Comparison of ENCODE assay signal across 8 mouse cellular contexts in the genomic region with DNA sequence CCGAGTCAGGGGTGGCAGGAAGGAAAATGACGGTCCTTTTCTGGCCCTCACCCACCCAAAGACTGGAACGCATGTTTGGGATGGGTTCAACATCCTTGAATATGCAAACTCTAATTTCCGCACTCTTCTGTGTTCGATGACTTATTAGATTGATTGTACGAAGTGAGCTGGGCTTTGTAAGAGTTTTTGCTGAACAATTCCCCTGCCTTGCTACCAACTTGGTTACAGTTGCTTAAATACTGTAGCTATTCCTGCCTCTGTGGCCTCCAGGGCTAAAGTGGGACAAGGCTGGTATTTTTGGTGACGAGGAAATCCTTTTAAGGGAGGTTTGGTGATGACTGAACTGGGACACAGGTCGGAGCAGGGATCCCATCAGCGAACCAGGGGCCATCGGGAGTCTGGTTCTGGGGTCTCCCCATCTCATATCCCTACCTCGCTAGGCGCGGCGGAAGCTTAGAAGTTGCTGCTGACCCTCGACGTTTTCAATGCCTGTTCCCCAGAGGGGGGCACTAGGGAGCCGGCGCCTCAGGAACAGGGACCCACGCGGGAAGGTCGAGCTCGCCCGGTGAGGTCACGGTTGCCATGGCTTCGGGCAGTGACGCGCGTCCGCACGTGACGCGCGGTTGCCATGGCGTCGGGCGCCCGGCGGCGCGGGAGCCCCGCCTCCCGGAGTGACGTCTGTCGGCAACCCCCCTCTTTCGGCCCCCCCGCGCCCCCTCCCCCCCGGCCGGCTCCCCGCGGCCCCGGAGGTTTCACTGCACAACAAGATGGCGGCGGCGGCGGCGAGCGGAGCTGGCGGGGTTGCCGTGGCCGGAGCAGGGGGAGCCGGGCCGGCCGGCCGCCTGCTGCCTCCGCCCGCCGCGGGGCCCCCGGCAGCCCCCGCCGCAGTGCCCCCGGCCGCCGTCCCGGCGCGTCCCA. TPM values are rescaled to one million over a fixed set of nuclear protein-coding genes. Genes with fewer than 3 reads are reported as not detected.
DNase-seq lines count a peak whose midpoint lies in the region; ATAC-seq and TF ChIP-seq lines count a peak whose summit lies in the region.

Gene Pafah1b2 (minus strand): TSS at position 600 of the 918 bp plus-strand sequence.
Gene Sik3 (plus strand): TSS at position 730 of the 918 bp plus-strand sequence.

- H3K27ac ChIP-seq in forebrain, embryonic 16.5 days (ENCODE audit: low read length): peak within 1 kb of the TSS; percentile 85
- peak within 1 kb of the TSS; percentile 88 for H3K27ac ChIP-seq in neural tube, embryonic 14.5 days (ENCODE audit: low read depth, low read length)
- peak within 1 kb of the TSS; percentile 81 for H3K27ac ChIP-seq in testis, adult 2 months (ENCODE audit: control insufficient read depth, insufficient read depth, low read depth, low read length)

- peak; percentile 81 for ATAC-seq in G1E (ENCODE audit: extremely low read depth, insufficient number of reproducible peaks, low FRiP score, poor library complexity, severe bottlenecking)
- ATAC-seq in forebrain, embryonic 16.5 days: peak; percentile 90
- ATAC-seq in neural tube, embryonic 14.5 days (ENCODE audit: low read depth): peak; percentile 83

- peak within 1 kb of the TSS; percentile 73 for H3K4me2 ChIP-seq in forebrain, embryonic 16.5 days (ENCODE audit: low read length)
- peak within 1 kb of the TSS; percentile 52 for H3K4me2 ChIP-seq in neural tube, embryonic 14.5 days (ENCODE audit: low read depth, low read length)

- TF ChIP-seq CTCF in G1E (IDR thresholded peaks at IDR 0.05; ENCODE audit: low read depth, low read length): peak; percentile 40; the same call in 1 of the 2 replicates
- peak; percentile 39; the same call in 1 of the 2 replicates for TF ChIP-seq CTCF in testis, adult 2 months (IDR thresholded peaks at IDR 0.05; ENCODE audit: control insufficient read depth, insufficient read depth, insufficient replicate concordance, low read depth, low read length)

- peaks cover 17% of the 10 kb centered on the region for H3K36me3 ChIP-seq in G1E (replicated peaks)
- H3K36me3 ChIP-seq in forebrain, embryonic 16.5 days (ENCODE audit: control insufficient read depth, insufficient read depth): no peaks in the 10 kb centered on the region
- no peaks in the 10 kb centered on the region for H3K36me3 ChIP-seq in neural tube, embryonic 14.5 days (ENCODE audit: control insufficient read depth, insufficient read depth, low read length)
- no peaks in the 10 kb centered on the region; the same call in 1 of the 2 replicates for H3K36me3 ChIP-seq in testis, adult 2 months (ENCODE audit: control insufficient read depth, insufficient read depth, low read length)

- H3K9me3 ChIP-seq in G1E (replicated peaks): no peaks in the 10 kb centered on the region
- H3K9me3 ChIP-seq in forebrain, embryonic 16.5 days (ENCODE audit: control insufficient read depth, low read length): no peaks in the 10 kb centered on the region
- no peaks in the 10 kb centered on the region for H3K9me3 ChIP-seq in neural tube, embryonic 14.5 days (ENCODE audit: control insufficient read depth, low read length)

- DNase-seq in G1E (ENCODE audit: low spot score): peak; percentile 88
- peak; percentile 95 to 98 for DNase-seq in cerebellum, adult 18-20 months
- DNase-seq in heart, postnatal 25 days (ENCODE audit: low spot score): peak; percentile 92
- DNase-seq in layer of hippocampus, adult 18-20 months (ENCODE audit: low spot score in 2 of 2): peak; percentile 93 to 98
- peak; percentile 94 to 96 for DNase-seq in lung, adult 18-20 months

- peak; percentile 74; the same call in 1 of the 2 replicates for TF ChIP-seq POLR2A in testis, adult 2 months (IDR thresholded peaks at IDR 0.05; ENCODE audit: control insufficient read depth, low read depth, low read length)

- peak within 1 kb of the TSS; percentile 99 for H3K4me3 ChIP-seq in G1E (ENCODE audit: low read depth, low read length)
- H3K4me3 ChIP-seq in forebrain, embryonic 16.5 days (replicated peaks; ENCODE audit: low read length): peak within 1 kb of the TSS; percentile 100
- H3K4me3 ChIP-seq in neural tube, embryonic 14.5 days (ENCODE audit: low read depth, low read length): peak within 1 kb of the TSS; percentile 99
- peak within 1 kb of the TSS; percentile 97 for H3K4me3 ChIP-seq in testis, adult 2 months (ENCODE audit: control insufficient read depth, low read depth, low read length)

- no peaks in the 10 kb centered on the region for H3K27me3 ChIP-seq in G1E (ENCODE audit: insufficient read depth, low read length)
- H3K27me3 ChIP-seq in forebrain, embryonic 16.5 days (replicated peaks; ENCODE audit: control insufficient read depth, insufficient read depth, low read length): no peaks in the 10 kb centered on the region
- no peaks in the 10 kb centered on the region for H3K27me3 ChIP-seq in neural tube, embryonic 14.5 days (ENCODE audit: control insufficient read depth, insufficient read depth, low read length)
- H3K27me3 ChIP-seq in testis, adult 2 months (ENCODE audit: control insufficient read depth, insufficient read depth, low read length): no peaks in the 10 kb centered on the region

- peak within 1 kb of the TSS; percentile 97 for H3K9ac ChIP-seq in forebrain, embryonic 16.5 days (replicated peaks; ENCODE audit: low read depth, low read length)
- H3K9ac ChIP-seq in neural tube, embryonic 14.5 days (replicated peaks; ENCODE audit: low read depth, low read length): peak within 1 kb of the TSS; percentile 99

- intact Hi-C loops in heart, postnatal 25 days (cut with DNase I): loop anchor here (5.0 kb wide), 1 partner anchor 110 kb away; no protein-coding TSS in a partner anchor

- H3K4me1 ChIP-seq in G1E (ENCODE audit: insufficient read depth, low read depth, low read length): peaks cover 69% of the 10 kb centered on the region
- H3K4me1 ChIP-seq in forebrain, embryonic 16.5 days (replicated peaks; ENCODE audit: control insufficient read depth, insufficient read depth, low read length): peaks cover 40% of the 10 kb centered on the region
- H3K4me1 ChIP-seq in neural tube, embryonic 14.5 days (ENCODE audit: control insufficient read depth, insufficient read depth, low read length): peaks cover 28% of the 10 kb centered on the region
- H3K4me1 ChIP-seq in testis, adult 2 months (ENCODE audit: control insufficient read depth, insufficient read depth, low read length): peaks cover 16% of the 10 kb centered on the region

- 3% methylated on average over 62 of the region's 78 CpGs for WGBS in forebrain, embryonic 16.5 days
- WGBS in neural tube, embryonic 14.5 days: 3% methylated on average over 36 of the region's 78 CpGs

RNA-seq across cellular contexts. Expression of gene Pafah1b2, which starts in this region (rescaled TPM):
- 61.1 and 65.5 TPM in 2 replicates for total RNA-seq in G1E (2014; fragmentation: Nextera tagmentation)
- total RNA-seq in G1E (2017): 96.7 and 134 TPM in 2 replicates
- 126 and 154 TPM in 2 replicates for polyA plus RNA-seq in G1E (2012)
- polyA plus RNA-seq in forebrain, embryonic 16.5 days (2015; fragmentation: Nextera tagmentation; extraction: Ambion mirVana): 291 and 321 TPM in 2 replicates
- 10 to 100 TPM; 55.1 to 62.3 TPM for total RNA-seq in heart, postnatal 25 days (2021)
- 100 to 1,000 TPM; 237 to 239 TPM for total RNA-seq in layer of hippocampus, adult 18-20 months (2021)
- 307 and 318 TPM in 2 replicates for polyA plus RNA-seq in neural tube, embryonic 14.5 days (2014; fragmentation: Nextera tagmentation; extraction: Ambion mirVana)
- polyA plus RNA-seq in testis, adult 2 months (2012; rRNA removed): 210 and 246 TPM in 2 replicates

RNA-seq across cellular contexts. Expression of gene Sik3, which starts in this region (rescaled TPM):
- total RNA-seq in G1E (2014; fragmentation: Nextera tagmentation) (99.0 and 111 TPM in 2 replicates), G1E (2017) (30.1 and 30.5 TPM in 2 replicates)
- 41.8 and 49.1 TPM in 2 replicates for polyA plus RNA-seq in G1E (2012)
- polyA plus RNA-seq in forebrain, embryonic 16.5 days (2015; fragmentation: Nextera tagmentation; extraction: Ambion mirVana): 4.9 and 5.3 TPM in 2 replicates
- total RNA-seq in heart, postnatal 25 days (2021): 10 to 100 TPM; 65.6 to 67.2 TPM
- total RNA-seq in layer of hippocampus, adult 18-20 months (2021): 100 to 1,000 TPM; 143 to 147 TPM
- polyA plus RNA-seq in neural tube, embryonic 14.5 days (2014; fragmentation: Nextera tagmentation; extraction: Ambion mirVana): 10.5 TPM in 2 replicates
- polyA plus RNA-seq in testis, adult 2 months (2012; rRNA removed): 30.1 and 30.4 TPM in 2 replicates

Comparison
In these comparisons a context has a peak if more than half of its experiments do, and no peak if none do; other contexts are left out.
1. Peak in every context shown above with its lines: DNase-seq, ATAC-seq, H3K4me3 ChIP-seq and H3K27ac ChIP-seq.